Mouse (Mus musculus): ENCODE measurements around the gene Defb41.
"Not testable (repeated sequence)": the region's sequence is repeated elsewhere in the genome, so short reads cannot be mapped to it uniquely, and the experiment has no call there.

Defb41 gene

DNA sequence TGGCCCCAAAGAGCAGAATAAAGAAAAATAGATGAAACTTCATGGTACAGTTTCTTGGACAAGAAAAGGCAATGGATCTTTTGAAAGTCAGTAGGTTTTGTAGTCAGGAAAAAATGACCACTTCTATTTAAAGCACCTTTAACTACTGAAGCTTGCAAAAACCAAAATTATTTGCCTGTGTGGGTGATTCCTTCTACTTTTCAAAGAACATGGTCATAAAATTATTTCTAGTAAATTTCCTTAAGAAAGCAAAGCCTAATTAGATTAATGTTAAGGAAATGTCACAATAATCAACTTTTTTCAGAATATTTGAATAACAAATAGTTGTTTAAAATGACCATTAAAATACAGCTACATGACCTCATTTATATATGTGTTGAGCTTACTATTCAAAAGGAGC, at the start of gene Defb41:
Defb41 (minus strand) TSS at position 101 of the 400 bp plus-strand sequence.
- no peak for DNase-seq (ENCODE audit: low read depth, low spot score)

DNA sequence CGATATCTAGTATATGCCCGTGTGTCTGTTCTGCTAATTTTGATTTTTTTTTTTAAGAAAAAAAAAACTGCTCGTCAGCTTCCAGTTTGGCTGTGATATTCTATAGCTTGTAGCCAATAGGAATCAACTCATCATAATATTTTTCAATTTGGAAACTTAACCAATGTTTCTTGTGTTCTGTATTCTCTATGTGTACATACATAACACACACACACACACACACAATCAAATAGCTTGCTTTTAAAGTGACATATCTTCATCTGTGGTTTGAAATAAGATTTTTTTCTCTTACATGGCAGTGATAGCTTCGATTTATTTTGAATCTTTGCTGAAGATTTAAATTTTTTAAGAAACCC, 43.5 kb upstream of the Defb41 start:
- peak; percentile 22 for DNase-seq (ENCODE audit: low read depth, low spot score)

DNA sequence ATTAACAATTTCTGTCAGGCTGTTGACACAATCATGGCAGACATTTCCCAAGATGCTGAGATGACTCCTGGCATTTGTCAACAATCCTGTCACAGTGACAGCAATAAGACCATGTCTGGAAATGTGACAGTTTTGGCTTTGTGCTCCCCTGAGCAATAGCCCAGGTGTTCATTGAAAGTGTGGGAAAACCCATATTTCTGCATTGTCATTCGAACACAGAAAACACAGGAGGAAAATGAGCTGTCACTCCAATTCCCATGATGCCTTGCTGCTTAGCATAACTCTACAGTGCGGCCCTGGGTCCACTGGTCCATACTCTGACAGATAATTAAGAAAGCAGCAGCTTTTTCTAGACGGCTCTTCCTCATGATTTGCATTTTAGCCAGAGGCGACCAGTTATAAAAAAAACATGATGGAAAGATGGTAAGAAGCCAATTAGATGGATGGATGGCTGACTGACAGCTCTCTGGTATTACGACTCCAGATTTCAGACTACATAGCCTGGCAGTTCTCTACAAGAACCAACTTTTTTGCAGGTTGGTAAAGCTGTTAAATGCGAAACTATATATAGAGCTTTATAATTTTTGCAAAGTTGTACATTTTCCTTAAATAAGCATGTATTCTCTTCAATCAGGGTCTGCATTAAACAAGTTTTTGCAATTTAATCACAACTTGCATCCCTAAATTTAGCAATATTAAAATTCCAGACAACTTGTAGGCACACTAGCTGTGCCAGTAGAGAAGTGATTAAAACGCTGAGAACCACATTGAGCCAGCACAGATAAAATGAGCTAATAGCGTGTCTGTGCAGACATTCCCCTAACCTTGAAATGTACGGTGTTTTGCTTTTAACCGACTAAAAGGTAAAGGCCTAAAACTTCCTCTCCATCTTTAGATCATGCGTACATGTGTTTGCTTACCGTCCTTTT, 42.9 kb upstream of the Defb41 start:
- peak; percentile 68 for DNase-seq (ENCODE audit: low read depth, low spot score)

DNA sequence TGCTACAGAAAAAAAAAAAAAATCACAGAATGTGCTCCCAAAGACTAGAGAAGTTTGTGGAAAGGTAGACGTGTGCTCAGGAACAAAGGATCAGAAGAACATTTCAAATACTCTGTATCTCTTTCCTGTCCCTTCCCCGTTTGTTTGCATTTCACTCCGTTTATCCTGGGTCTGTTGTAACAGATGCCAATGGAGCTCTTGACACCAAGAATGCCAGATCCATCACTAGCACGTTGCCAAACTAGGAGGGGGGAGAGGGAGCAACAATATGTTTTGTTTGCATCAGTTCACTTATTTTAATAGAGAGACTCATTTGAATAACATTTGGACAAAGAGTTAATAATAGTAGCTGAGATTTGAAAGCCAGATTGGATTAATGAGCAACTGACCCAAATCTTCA, 27.6 kb upstream of the Defb41 start:
- DNase-seq (ENCODE audit: low read depth, low spot score): peak; percentile 30

DNA sequence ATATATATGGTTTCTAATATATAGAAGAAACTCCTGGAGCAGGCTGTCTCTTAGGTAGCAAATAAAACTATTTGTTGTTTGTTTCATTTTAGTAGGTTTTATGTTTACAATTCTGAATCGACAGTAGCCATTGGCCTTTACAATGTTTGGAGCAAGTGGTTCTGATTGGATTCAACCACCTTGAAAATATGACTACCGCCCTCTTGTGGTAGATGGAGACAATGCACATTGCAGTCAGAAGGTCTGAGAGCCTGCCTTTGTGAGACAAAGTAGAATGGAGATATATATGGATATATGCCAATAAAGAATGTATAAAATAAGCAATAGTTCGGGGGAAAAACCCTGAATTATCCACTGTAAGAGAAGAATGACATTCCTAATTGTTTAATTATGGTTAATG, 23.9 kb upstream of the Defb41 start:
- no peak for DNase-seq (ENCODE audit: low read depth, low spot score)

DNA sequence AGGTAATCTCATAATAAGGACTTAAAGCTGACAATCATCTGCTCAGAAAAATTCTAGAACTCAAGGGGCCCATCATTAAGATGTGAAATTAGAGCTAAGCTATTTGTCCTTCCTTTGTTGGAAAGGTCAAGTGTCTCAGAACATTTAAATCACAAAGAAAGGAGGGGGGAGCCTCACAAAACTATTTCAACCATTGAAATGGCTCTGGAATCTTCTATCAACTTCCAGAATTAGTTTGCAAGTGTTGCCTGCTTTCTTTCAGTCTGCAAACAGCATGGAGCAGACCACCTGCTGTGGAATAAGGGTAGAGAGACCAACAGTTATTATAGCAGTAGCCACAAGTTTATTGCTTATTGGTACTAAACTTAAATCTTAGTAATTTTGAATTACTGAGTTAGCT, 22.4 kb upstream of the Defb41 start:
- no peak for DNase-seq (ENCODE audit: low read depth, low spot score)

DNA sequence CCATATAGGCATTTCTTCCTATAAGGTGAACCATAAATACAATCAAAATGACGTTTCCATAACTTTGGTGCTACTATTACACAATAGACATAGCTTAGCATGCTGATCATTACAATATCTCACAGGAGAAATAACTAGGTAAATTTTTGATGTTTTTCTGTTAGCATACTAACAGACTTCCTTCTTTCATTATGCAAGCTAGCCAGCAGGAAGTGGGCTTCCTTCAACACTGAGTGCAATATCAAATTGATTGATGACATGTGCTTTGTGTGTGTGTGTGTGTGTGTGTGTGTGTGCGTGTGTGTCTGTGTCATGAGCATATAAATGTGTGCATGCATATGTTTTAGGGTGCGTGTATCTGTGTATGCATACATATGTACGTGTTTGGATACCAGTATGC, 6.2 kb upstream of the Defb41 start:
- DNase-seq (ENCODE audit: low read depth, low spot score): no peak

DNA sequence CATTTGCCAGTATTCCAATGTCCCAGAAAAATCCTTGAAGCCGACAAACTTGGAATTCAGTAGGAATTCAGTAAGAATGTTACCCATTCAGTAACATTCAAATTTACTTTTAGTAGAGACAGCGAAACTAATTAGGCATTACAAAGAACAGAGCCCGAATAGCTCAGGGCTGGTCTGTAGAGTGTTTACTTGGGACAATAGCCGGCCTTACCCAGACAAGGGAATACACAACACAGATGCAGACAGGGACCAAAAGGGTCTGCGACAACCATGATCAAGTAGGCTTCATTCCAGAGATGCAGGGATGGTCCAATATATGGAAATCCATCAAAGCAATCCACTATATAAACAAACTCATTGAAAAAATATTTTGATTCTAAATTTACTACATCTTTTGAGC, 3.9 kb upstream of the Defb41 start:
- no peak for DNase-seq (ENCODE audit: low read depth, low spot score)

DNA sequence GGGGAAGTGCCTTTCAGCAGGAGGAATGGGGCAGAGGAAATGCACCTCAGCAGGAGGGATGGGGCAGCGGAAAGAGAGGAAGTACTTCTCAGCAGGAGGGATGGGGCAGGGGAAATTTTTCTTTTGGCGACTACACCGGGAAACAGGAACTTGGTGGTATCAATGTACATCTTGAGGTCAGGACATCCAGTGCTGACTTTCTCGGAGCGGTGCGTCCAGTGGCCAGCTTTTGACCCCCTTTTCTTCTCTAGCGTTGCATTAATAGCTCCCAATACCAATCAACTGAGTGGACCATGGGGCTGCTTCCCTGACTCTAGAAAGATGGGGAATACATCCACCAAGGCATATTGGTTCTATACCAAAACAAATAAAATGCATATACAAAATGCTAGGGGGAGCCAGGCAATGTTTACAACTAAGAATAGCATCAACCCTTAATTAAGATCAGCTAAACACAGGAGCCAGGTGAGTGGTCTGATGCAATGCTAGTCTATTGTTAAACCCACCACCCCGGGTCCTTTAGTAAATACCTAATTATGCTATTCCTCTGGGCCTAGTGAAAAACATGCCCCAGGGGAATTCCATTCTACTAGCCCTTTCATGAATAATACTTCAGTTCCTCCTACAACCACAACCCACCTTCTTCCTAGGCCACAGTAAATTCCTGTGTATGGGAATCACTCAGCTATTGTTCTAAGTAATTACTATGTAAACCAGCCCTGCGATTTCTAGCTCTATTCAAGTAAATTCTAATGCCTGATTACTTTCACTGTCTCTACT, 18.9 kb downstream of the Defb41 start:
- DNase-seq (ENCODE audit: low read depth, low spot score): not testable (repeated sequence)

DNA sequence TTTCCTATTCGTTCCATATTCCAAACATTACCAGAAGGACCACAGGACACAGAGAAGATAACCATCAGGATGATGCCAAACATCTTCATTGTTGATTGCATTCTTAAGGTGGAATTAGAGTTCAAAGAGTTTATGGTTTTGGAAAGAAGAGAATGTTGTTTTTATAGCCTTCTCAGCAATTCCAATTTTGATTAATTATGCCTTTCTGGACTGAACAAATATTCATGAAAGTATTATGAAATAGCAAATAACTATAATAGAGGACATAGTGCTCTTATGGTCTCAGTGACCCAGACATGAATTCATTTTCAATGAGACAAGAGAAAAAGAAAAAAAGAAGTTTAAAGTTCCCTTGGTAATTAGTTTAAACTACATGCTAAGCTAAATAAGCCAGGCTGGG, 27.6 kb downstream of the Defb41 start, which contains the start of gene Defb18:
Defb18 (minus strand) TSS at position 101 of the 400 bp plus-strand sequence.
- no peak for DNase-seq (ENCODE audit: low read depth, low spot score)

DNA sequence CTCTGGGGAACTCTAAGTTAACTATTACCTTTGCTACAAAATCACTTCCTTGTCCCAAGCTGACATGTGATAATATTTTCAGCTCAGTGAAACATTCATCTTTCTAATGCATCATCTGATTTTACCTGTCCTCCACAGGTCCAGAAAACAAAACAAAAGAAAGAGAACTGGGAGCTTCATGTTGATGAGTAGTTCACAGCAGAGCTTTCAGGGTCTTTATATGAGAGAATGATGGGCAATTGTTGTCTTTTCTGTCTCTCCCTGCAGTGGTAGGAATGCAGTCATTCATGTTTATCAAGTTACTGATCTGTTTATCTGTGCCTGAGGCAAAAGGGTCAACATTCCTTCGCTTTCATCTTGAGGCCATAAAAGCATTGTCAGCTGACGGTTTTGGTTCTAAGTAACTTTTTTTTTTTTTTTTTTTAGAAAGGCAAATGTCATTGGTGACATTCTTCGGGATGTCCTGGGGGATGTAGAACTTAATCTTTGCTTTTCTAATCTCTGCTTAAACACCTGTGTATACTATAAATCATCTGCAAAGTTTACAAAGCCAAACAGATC, 41.5 kb downstream of the Defb41 start:
- DNase-seq (ENCODE audit: low read depth, low spot score): no peak
